Mouse (Mus musculus): ENCODE measurements around the gene Insc.

DNA sequence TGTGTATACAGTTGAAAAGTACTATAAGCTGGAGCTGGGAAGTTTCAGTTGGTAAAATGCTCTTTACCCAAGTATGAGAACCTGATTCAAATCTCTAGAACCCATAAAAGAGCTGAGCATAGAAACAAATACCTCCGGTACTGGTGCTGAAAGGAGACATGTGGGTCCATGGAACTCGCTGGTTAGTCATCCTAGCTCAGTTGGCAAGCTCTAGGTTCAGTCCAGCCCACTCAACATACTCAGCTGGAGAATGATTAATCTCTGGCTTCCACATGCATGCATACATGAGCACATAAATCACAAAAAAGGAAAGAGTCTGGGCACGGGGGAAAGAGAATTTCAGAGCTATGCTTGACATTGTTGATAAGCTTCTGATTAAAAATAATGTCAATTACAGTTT lies 93.8 kb downstream of the Insc start:
- TF ChIP-seq POLR2A (IDR thresholded peaks at IDR 0.05; ENCODE audit: low read depth, low read length): no peak
- no peak for TF ChIP-seq CTCF (conservative IDR thresholded peaks at IDR 0.05; ENCODE audit: insufficient read depth, insufficient read length, low read depth, low read length)
